Mouse (Mus musculus): ENCODE results near the gene Enpp3.
"Not testable (repeated sequence)": the region's sequence is repeated elsewhere in the genome, so short reads cannot be mapped to it uniquely, and the experiment has no call there.

Enpp3 gene

GRCm38 (mm10) chr10:24822842-24823241 lies 19.8 kb downstream of the Enpp3 start:
- no peak for DNase-seq (ENCODE audit: low spot score)

GRCm38 (mm10) chr10:24821990-24822676 lies 20.5 kb downstream of the Enpp3 start:
- no peak for DNase-seq (ENCODE audit: low spot score)

DNA sequence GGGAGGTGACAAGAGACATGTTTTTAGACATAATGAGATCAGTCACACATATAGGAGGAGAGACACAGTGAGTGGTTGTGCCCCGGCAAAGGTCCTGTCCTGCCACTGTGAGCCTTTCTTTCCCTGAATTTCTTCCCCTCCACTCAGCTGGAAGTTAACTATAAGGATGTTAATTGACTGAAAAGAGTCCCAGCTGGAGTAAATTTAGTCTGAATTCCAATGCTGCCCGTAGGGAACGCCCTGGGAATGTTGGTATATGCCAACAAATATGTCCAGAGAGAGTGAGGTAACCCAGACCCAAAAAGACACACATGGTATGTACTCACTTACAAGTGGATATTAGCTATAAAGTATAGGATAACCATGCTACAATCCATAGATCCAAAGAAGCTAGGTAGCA lies 23.1 kb downstream of the Enpp3 start:
- no peak for DNase-seq (ENCODE audit: low spot score)

- no peak for DNase-seq (ENCODE audit: low spot score)
These were observed 32.0 kb downstream of the Enpp3 start for GRCm38 (mm10) chr10:24810639-24811038.

DNA sequence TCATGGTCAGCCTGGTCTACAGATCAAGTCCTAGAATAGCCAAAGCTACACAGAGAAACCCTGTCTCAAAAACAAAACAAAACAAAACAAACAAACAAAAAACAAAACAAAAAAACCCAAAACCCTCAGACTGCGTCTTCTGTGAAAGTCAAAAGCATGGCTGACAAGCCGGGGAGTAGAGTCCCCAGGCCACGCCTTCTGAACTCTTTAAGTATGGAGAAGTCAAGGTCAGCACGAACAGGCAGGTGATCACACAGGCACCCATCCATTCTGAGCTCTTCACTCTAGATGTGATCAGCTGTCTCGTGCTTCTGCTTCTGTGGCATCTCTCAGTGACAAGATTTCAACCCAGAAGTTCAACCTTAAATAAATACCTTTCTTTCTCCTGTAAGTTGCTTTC lies 35.9 kb downstream of the Enpp3 start:
- DNase-seq (ENCODE audit: low spot score), result no peak

GRCm38 (mm10) chr10:24805876-24806275 lies 36.7 kb downstream of the Enpp3 start:
- DNase-seq (ENCODE audit: low spot score), result no peak

DNA sequence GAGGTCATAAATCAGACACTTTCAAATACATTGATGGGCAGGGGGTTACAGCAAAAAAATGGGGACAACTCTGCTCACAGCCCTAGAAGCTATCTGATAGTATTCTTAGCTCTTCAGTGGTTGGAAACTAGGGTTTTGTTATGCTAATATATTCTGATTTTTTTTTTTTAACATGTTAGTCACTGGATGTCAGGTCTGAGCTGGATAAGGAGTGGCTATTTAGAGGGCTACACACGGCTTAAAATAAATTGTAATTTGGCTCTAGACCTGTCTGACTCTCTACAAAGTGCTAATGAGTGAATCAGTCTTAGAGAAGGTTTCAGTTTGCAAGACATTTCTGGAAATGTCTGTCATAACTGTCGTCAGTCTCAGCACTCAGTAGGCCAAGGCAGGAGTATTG lies 37.5 kb downstream of the Enpp3 start:
- no peak for DNase-seq (ENCODE audit: low spot score)

- DNase-seq (ENCODE audit: low spot score), result not testable (repeated sequence)
These were observed 39.8 kb downstream of the Enpp3 start for GRCm38 (mm10) chr10:24802742-24803244.

GRCm38 (mm10) chr10:24801796-24802195 lies 40.8 kb downstream of the Enpp3 start:
- DNase-seq (ENCODE audit: low spot score), result no peak

DNA sequence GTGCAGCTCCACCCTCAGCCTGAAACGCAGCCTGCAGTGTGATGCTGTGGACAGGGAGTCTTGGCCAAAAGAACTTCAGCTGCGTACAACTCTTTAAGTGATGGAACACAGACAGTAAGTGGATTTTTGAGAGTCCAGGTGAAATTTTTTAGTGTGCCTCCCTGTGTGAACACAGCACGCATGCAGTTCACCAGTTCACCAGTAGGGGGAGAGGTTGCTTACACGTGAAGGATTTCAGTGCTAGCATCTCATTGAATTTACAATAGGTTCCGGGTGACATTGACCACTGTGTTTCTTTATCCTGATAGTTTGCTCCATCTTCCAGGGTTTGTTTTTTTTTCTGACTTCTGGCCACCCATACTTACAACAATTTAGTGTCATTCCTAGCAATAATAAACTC lies 45.4 kb downstream of the Enpp3 start:
- peak; percentile 40 for DNase-seq (ENCODE audit: low spot score)

DNA sequence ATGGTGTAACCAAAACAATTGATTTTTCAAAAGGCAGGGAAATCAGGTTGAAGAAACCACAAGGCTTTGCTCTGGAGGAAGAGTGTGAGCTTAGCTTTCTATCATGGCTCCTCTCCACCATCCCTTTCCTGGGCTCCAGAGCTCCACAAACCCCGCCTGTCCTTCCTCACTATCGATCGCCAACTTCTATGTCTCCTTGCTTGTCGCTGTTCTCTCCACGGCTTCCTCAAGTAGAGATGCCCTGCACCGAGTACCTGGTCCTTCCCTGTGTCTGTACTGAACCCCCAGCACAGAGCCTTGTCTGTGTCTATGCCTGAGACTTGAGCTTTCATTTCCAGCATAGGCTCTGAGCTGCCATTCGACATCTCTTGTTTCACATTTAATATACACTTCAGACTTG lies 49.9 kb downstream of the Enpp3 start:
- DNase-seq (ENCODE audit: low spot score), result no peak

DNA sequence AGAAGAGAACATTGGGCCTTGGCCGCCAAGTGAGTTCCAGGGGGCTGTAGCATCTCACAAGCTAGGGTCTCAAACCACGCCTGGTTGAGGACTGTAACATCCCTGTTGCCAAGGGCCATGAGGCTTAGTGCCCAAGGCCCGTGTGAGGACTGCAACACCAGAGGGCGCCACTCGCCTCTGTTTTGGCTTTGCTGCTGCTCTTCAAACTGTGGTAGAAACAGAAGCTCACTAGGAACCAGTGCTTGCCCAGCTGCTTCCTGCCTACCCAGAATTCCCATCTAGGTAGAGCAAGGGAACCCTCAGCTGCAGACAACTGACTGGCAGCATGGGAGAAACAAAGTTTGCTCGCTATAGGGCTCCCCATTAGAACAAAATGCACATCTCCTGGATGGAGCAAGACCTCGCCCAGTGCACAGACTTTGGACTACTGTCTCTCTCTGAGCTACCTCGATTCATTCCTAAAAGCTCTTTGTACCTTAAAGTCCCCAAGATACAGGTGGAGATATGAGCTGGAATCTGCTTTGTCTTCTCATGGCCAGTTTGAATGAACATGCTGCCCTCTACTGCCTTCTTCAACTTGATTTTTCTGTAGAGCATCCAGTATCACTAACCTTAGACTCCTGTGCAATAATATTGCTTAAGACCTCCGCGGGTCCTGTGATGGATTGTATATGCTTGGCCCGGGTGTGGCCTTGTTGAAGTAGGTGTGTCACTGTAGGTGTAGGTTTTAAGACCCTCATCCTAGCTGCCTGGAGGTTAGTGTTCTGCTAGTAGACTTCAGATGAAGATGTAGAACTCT lies 52.7 kb downstream of the Enpp3 start:
- peak; percentile 61 for DNase-seq (ENCODE audit: low spot score)

- DNase-seq (ENCODE audit: low spot score), result no peak
These were observed 57.3 kb downstream of the Enpp3 start for GRCm38 (mm10) chr10:24785345-24785744.

GRCm38 (mm10) chr10:24784624-24785276 lies 57.9 kb downstream of the Enpp3 start:
- DNase-seq (ENCODE audit: low spot score), result no peak

GRCm38 (mm10) chr10:24783946-24784345 lies 58.7 kb downstream of the Enpp3 start:
- DNase-seq (ENCODE audit: low spot score), result no peak

GRCm38 (mm10) chr10:24778643-24779020 lies 64.0 kb downstream of the Enpp3 start:
- no peak for DNase-seq (ENCODE audit: low spot score)

DNA sequence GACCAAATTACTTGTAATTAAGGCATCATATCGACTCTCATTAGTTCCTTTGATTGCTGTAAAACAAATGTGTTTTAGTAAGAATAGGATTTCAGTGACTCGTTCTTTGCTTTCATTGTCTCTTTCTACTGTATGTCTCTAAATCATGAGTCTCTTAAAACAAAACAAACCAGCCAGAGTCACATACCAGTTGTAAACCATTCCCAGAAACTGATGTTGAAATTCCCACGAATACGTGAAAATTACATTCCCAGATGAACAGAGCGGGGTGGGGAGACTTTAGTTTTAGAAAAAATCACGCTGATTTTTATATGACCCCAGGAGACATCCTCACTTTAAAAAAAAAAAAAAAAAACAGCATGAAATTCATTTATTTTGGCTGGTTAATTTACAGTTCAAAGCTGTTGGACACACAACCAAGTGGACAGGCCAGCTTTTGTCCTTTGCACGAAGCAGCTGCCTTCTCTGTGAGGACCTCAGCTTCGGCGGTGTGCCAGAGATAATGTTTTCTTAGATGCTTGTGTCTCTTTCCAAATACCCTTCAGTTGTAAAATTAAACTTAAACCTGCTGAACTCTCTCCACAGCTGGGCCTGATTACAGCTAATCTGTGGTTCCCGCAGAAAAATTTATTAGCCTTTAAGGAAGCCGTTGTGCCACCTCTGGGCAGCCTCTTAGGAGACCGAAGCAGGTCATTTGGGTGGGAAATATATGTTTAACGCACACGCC lies 64.5 kb downstream of the Enpp3 start:
- no peak for DNase-seq (ENCODE audit: low spot score)

GRCm38 (mm10) chr10:24769496-24769895 lies 73.1 kb downstream of the Enpp3 start:
- no peak for DNase-seq (ENCODE audit: low spot score)

DNA sequence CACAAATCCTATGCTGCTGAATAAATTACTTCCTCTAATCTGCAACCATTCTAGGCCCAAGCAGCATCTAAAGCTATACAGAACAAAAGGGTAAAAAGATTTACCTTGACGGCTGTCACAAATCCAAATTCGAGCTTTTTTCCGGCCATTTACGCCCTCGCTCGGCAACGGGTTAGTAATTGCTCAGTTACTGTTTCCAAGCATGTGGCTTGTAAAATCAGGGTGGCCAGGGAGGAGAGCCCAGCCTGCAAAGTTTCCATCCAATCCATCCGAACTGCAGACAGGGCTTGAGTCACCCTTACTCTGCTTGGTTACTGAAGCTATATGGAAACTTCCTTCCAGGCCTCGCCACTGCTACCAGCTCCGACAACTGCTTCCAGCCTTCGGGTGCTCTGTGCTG lies 74.9 kb downstream of the Enpp3 start:
- no peak for DNase-seq (ENCODE audit: low spot score)

GRCm38 (mm10) chr10:24766061-24766460 lies 76.6 kb downstream of the Enpp3 start:
- no peak for DNase-seq (ENCODE audit: low spot score)

DNA sequence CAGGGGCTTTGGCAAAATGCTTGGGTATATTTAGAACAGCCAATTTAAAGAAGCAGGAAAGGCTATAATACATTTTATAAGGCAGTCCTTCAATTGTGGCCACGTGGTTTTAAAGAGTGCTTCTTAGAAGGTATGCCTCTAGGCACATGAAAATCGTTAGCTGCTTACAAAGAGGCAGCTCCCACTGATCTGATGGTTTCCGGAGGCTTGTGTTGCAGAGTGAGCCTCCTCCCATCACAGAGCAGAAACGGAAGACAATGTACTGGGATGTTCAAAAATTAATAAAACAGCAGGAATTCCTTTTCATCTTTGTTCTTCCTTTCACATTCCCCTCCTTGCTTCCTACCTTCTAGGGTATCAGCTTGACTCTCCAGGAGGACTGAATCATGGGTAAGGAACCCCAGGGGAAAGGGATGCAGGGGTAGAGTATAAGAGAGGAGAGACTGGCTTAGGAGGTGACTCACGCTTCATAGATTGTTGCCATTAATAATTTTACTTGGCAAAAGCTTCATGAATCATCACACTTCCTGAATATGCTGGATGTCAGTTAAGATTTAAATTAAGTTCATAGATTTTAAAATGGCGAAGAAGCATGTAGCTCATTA lies 77.4 kb downstream of the Enpp3 start:
- DNase-seq (ENCODE audit: low spot score), result no peak

DNA sequence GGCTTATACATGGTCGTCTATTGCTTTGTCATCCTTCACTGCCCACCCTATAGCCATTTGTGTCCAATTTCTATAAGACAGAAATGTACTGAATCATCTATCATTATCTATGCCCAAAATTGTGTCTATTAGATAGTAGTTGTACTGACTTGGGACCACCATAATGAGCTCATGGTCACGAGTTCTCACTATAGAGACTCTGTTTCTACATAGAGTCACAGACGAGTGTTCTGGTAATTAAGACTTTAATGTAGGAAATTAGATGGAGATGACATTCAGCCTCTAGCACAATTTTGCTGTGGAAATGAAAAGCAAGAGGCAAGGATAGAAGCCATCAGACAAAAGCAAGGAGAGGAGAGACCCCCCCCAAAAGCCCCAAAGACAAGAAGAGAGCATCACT lies 78.0 kb downstream of the Enpp3 start:
- no peak for DNase-seq (ENCODE audit: low spot score)
